Mouse (Mus musculus): ENCODE data around the gene Sall2. TPM values are rescaled to one million over a fixed set of nuclear protein-coding genes. Genes with fewer than 3 reads are reported as not detected.
A peak's percentile ranks its signal among the peaks of the same experiment; 100 is the strongest.
"Not testable (repeated sequence)": the region's sequence is repeated elsewhere in the genome, so short reads cannot be mapped to it uniquely, and the experiment has no call there.

Sall2 gene
- total RNA-seq, 2 experiments from 2014 or later = 32.3 to 33.4 TPM

DNA sequence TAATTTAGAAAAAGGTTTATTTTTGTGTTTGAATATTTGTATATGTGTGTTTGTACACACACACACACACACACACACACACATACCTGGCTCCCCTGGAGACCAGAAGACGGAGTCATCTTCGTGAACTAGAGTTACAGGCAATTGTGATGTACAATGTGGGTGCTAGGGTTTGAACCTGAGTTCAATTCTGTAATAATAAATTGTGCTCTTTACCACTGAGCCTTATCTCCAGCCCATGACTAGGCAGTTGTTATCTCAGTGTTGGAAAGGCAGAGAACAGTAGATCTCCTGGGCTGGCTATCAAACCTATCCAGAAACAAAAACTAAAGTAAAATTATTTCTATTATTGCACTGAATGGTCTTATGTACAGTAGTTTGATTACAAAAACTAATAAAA, 22.5 kb downstream of the Sall2 start:
- intact Hi-C loops (cut with DNase I) = no loop called here
- no peak for DNase-seq (ENCODE audit: low spot score in 2 of 2)

- intact Hi-C loops (cut with DNase I) = loop anchor here (1.0 to 2.0 kb wide), 2 partner anchors 25 to 34 kb away; partner anchors contain the start of genes Rab2b and Tox4
- DNase-seq (ENCODE audit: low spot score in 2 of 2) = peak; percentile 93 to 97
Measured at GRCm38 (mm10) chr14:52304644-52305271, 23.8 kb downstream of the Sall2 start, which contains the start of gene Mettl3. TSS of gene Mettl3 (minus strand) at chr14:52305128.

DNA sequence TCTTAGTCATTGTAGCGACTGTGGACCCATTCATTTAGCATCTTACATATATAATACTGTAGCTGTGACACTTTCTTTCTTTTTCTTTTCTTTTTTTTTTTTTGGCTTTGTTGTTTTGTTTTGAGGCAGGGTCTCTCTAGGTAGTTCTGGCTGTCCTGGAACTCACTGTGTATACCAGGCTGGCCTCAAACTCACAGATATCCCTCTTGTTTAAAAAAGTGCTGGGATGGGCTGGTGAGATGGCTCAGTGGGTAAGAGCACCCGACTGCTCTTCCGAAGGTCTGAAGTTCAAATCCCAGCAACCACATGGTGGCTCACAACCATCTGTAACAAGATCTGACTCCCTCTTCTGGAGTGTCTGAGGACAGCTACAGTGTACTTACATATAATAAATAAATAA, 25.0 kb downstream of the Sall2 start:
- intact Hi-C loops (cut with DNase I); DNase-seq (ENCODE audit: low spot score in 2 of 2): not testable (repeated sequence)

GRCm38 (mm10) chr14:52295558-52296264, 32.9 kb downstream of the Sall2 start:
- no peak for DNase-seq (ENCODE audit: low spot score in 2 of 2)
- intact Hi-C loops (cut with DNase I) = loop anchor here (2.0 kb wide), 1 partner anchor 43 kb away; no protein-coding TSS in a partner anchor

DNA sequence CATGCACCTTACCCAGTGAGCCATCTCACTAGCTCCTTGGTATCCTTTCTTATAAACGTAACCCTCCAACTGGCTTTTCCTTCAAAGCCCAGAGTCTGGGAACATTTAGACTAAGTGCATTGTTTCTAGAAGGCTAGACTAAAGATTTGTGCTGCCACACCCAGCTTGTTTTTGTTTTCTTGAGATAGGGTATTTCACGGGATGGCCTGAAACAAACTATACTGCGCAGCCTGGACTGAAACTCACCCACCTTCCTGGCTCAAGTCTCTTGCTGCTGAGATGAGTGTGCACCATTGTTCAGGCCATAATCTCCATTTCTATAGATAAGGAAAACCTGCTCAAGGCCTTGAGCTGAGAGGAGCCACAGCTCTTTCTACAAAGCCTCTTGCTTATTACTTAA, 44.4 kb downstream of the Sall2 start:
- no peak for DNase-seq (ENCODE audit: low spot score in 2 of 2)
- intact Hi-C loops (cut with DNase I) = loop anchor here (10.0 kb wide), 1 partner anchor 399 kb away; the partner anchor contains the start of gene Mettl17

- intact Hi-C loops (cut with DNase I) = loop anchor here (10.0 kb wide), 1 partner anchor 399 kb away; the partner anchor contains the start of gene Mettl17
- DNase-seq (ENCODE audit: low spot score in 2 of 2) = peak in 1 of 2 experiments; percentile 8
Measured at GRCm38 (mm10) chr14:52283629-52284028, 44.9 kb downstream of the Sall2 start.

DNA sequence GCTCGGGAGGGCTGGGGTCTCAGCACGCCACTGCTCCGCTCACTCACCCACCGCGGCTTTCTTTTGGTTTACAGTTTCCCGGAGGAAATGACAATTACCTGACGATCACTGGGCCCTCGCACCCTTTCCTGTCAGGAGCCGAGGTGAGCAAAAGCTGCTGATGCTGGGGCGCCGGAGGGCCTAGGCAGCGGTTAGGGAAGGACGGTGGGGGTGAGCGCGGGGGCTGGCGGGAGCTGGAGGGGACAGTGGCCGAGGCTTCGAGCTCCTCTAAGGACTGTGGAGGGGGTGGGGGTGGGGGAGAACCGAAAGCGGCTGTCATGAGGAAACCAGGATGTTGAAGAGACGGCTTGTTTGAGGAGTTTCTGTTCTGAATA, 48.8 kb downstream of the Sall2 start:
- intact Hi-C loops (cut with DNase I) = loop anchor here (1.0 to 10.0 kb wide), 4 partner anchors 22 to 395 kb away; partner anchors contain the start of genes Chd8, Mettl17 and Mettl3
- no peak for DNase-seq (ENCODE audit: low spot score in 2 of 2)

GRCm38 (mm10) chr14:52278932-52279746, 49.4 kb downstream of the Sall2 start, which contains the start of the genes Tox4 and Rab2b:
TSS of gene Tox4 (plus strand) at chr14:52279146.
TSS of gene Rab2b (minus strand) at chr14:52279545.
- peak; percentile 99 to 100 for DNase-seq (ENCODE audit: low spot score in 2 of 2)
- intact Hi-C loops (cut with DNase I) = loop anchor here (1.0 to 2.0 kb wide), 3 partner anchors 22 to 54 kb away; partner anchors contain the start of genes Chd8 and Mettl3

DNA sequence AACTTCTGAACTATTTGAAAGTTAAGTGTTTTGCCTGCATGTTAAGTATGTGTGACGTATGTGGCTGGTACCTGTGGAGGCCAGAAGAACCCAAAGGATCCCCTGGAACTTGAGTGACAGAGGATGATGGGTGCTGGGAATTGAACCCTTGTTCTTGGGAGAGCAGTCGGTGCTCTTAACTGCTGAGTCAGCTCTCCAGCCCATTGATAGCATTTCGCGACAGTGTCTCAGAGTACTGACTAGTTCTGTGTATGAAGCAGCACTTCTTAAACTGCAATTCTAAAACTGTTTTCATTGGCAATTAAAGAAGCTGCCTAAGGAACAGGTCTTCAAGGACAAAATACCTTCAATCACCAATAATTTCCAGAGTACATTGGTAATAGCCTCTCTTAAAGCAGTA, 51.4 kb downstream of the Sall2 start:
- intact Hi-C loops (cut with DNase I) = no loop called here
- no peak for DNase-seq (ENCODE audit: low spot score in 2 of 2)

- no peak for DNase-seq (ENCODE audit: low spot score in 2 of 2)
- intact Hi-C loops (cut with DNase I) = no loop called here
Measured at GRCm38 (mm10) chr14:52272781-52273180, 55.8 kb downstream of the Sall2 start.

Other genes starting within 250 kb of the Sall2 start
- gene Hnrnpc, start 224.7 kb downstream of the Sall2 start, total RNA-seq (2021) = 100 to 1,000 TPM; 226 to 228 TPM
- gene Rpgrip1, start 218.1 kb downstream of the Sall2 start, total RNA-seq (2021) = 1 to 10 TPM; 2.4 to 2.8 TPM
- gene Supt16, start 131.3 kb downstream of the Sall2 start, total RNA-seq (2021) = 10 to 100 TPM; 50.5 to 52.0 TPM
- gene Chd8, start 71.0 kb downstream of the Sall2 start, total RNA-seq (2021) = 100 to 1,000 TPM; 115 to 122 TPM
- 10 to 100 TPM; 65.5 to 66.8 TPM for gene Tox4, start 49.6 kb downstream of the Sall2 start, total RNA-seq (2021)
- 10 to 100 TPM; 30.9 to 32.4 TPM for gene Rab2b, start 49.2 kb downstream of the Sall2 start, total RNA-seq (2021)
- 10 to 100 TPM; 39.8 to 41.5 TPM for gene Mettl3, start 23.6 kb downstream of the Sall2 start, total RNA-seq (2021)
- not detected for gene Olfr1513, start 27.6 kb upstream of the Sall2 start, total RNA-seq (2021)
- gene Olfr1512, start 50.4 kb upstream of the Sall2 start, total RNA-seq (2021) = not detected
- not detected for gene Olfr1511, start 68.6 kb upstream of the Sall2 start, total RNA-seq (2021)
- not detected for gene Olfr1510, start 85.6 kb upstream of the Sall2 start, total RNA-seq (2021)
- not detected for gene Olfr1509, start 114.2 kb upstream of the Sall2 start, total RNA-seq (2021)
- not detected for gene Olfr1508, start 138.7 kb upstream of the Sall2 start, total RNA-seq (2021)
- gene Olfr1507, start 167.0 kb upstream of the Sall2 start, total RNA-seq (2021) = not detected